Mouse (Mus musculus) intestine, embryonic 15.5 days (tissue): ENCODE results near the gene 1110065P20Rik. TPM values are rescaled to one million over a fixed set of nuclear protein-coding genes. Genes with fewer than 3 reads are reported as not detected.
A peak's percentile ranks its signal among the peaks of the same experiment; 100 is the strongest.

Experiments used
- ATAC-seq: fragments of 200-750 bp; cut with Nextera tagmentation; 2 replicates; pipeline ENCODE4 v1.8.0; 2017; ENCODE audit warnings: moderate TSS enrichment, moderate library complexity
- H3K27ac ChIP-seq: fragments of 300-500 bp; sonication (generic); 2 replicates; pipeline ENCODE4 v1.5.1; 2015; ENCODE audit warnings: mild to moderate bottlenecking, inconsistent platforms
- H3K27me3 ChIP-seq: fragments of 300-500 bp; sonication (generic); replicated peaks from 2 replicates; pipeline ENCODE4 v1.6.1; 2015; ENCODE audit warnings: inconsistent platforms
- H3K36me3 ChIP-seq: fragments of 300-500 bp; sonication (generic); 2 replicates; pipeline ENCODE4 v1.6.1; 2015; ENCODE audit warnings: inconsistent platforms
- H3K4me1 ChIP-seq: fragments of 300-500 bp; sonication (generic); replicated peaks from 2 replicates; pipeline ENCODE4 v1.6.1; 2015; ENCODE audit warnings: inconsistent platforms
- H3K4me2 ChIP-seq: fragments of 300-500 bp; sonication (generic); replicated peaks from 2 replicates; pipeline ENCODE4 v1.6.1; 2015; ENCODE audit warnings: mild to moderate bottlenecking, inconsistent platforms
- H3K4me3 ChIP-seq: fragments of 300-500 bp; sonication (generic); replicated peaks from 2 replicates; pipeline ENCODE4 v1.5.1; 2015; ENCODE audit warnings: inconsistent platforms
- H3K9ac ChIP-seq: fragments of 300-500 bp; sonication (generic); 2 replicates; pipeline ENCODE4 v1.6.1; 2015; ENCODE audit warnings: inconsistent platforms
- H3K9me3 ChIP-seq: fragments of 300-500 bp; sonication (generic); 2 replicates; pipeline ENCODE4 v1.6.1; 2016; ENCODE audit warnings: inconsistent platforms
- WGBS: fragments of 180-500 bp; shearing (Covaris S2); methylation state at CpG from one replicate; pipeline ENCODE4 v1.1.7; 2015; 5-methylcytosine and 5-hydroxymethylcytosine counted together
- polyA plus RNA-seq: library from polyadenylated mRNA; unstranded; fragments of >200 nt; fragmentation: Nextera tagmentation; extraction: Ambion mirVana; gene quantifications from 2 replicates; pipeline ENCODE4 v1.2.1, GENCODE M21; 2015

The 1110065P20Rik gene
- 43.3 and 47.7 TPM in 2 replicates for polyA plus RNA-seq

DNA sequence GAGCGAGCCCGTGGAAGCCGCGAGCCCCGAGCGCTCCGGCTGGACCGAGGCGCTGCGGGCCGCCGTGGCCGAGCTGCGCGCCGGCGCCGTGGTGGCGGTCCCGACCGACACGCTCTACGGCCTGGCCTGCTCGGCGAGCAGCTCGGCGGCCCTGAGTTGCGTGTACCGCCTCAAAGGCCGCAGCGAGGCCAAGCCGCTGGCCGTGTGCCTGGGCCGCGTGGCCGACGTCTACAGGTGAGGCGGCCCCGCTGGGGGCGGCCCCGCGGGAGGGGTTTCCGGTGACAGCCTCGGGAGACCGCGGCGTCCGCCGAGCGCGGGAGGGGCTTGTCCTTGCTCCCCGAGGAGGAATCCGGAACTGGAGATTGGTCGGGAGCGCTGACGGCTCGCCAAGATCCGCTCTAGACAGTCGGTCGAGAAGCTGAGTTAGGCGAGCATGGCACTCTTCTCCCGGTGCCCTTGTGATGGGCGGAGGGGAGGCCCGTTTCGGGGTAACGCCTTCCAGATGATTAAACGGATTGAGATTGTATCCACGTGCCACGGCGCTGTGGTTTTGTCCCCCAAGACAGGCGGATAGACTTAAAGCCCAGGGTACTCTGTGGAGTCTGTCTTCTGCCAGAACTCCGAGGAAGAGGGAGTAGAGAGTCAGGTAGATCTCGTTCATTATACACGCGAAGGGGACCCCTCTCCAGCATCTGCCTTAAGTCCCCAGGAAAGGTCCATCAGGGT is at the start of gene 1110065P20Rik:
Gene 1110065P20Rik (minus strand): TSS at position 264 of the 726 bp plus-strand sequence.
- peak within 1 kb of the TSS; percentile 87 for H3K9ac ChIP-seq
- peak within 1 kb of the TSS; percentile 92 for H3K27ac ChIP-seq
- WGBS: under 1% methylated on average over 75 of the region's 75 CpGs
- peak within 1 kb of the TSS; percentile 85 for H3K4me2 ChIP-seq
- H3K4me1 ChIP-seq: peaks cover 18% of the 10 kb centered on the region
- ATAC-seq: peak; percentile 86
- H3K27me3 ChIP-seq: no peaks in the 10 kb centered on the region
- peaks cover 11% of the 10 kb centered on the region; the same call in 1 of the 2 replicates for H3K36me3 ChIP-seq
- H3K4me3 ChIP-seq: peak within 1 kb of the TSS; percentile 96
- no peaks in the 10 kb centered on the region for H3K9me3 ChIP-seq

DNA sequence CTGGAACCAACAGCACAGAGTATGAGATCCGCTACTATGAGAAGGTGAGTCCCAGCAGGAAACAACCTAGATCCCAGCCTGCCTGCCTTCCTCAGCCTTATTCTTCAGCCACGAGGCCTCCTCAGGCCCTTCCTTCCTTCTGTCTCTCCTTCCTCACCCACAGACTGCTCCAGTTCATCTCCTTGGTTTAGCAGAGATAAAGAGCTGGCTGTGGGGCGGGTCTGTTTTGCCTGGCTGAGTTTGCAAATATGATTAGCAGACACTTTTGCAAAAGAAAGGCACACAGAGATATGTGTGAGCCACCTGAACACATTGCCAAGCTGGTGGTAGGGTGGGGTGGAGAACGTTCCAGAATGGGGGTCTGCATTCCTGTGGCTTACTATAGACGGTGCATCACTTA is 48.9 kb upstream of the 1110065P20Rik start:
- no peak overlapping the region for H3K4me3 ChIP-seq
- WGBS: 61% methylated on average over 5 of the region's 5 CpGs
- H3K9ac ChIP-seq: no peak overlapping the region
- H3K36me3 ChIP-seq: no peaks in the 10 kb centered on the region
- ATAC-seq: no peak
- H3K27ac ChIP-seq: no peak overlapping the region
- H3K4me2 ChIP-seq: no peak overlapping the region
- H3K4me1 ChIP-seq: peaks cover 6% of the 10 kb centered on the region
- no peaks in the 10 kb centered on the region for H3K9me3 ChIP-seq
- peaks cover 31% of the 10 kb centered on the region for H3K27me3 ChIP-seq

DNA sequence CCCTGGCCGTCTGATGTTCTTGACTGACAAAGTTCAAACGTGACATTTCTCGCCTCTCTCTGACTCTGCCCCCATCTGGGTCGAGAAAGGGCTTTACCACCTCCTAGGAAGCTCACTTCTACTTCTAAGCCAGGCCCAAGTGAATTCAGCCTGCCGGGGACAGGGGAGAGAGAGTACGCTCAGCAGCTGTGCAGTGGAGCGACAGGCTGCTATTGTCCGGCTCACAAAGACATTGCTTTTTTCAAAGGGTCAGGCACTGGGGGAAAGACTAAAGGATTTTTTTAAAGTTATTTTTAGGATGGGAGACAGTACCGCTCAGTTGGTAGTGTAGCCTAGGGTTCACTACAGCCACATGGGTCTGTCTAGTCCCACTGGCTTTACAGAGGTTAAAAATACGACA is 47.4 kb upstream of the 1110065P20Rik start:
- no peak for ATAC-seq
- Histone ChIP-seq H3K4me1 (peaks cover 11% of the 10 kb centered on the region), H3K27ac (no peak overlapping the region), H3K9ac (no peak overlapping the region), H3K4me2 (no peak overlapping the region), H3K4me3 (no peak overlapping the region), H3K9me3 (no peaks in the 10 kb centered on the region), H3K36me3 (no peaks in the 10 kb centered on the region), H3K27me3 (peaks cover 45% of the 10 kb centered on the region)
- WGBS: 65% methylated on average over 10 of the region's 10 CpGs

DNA sequence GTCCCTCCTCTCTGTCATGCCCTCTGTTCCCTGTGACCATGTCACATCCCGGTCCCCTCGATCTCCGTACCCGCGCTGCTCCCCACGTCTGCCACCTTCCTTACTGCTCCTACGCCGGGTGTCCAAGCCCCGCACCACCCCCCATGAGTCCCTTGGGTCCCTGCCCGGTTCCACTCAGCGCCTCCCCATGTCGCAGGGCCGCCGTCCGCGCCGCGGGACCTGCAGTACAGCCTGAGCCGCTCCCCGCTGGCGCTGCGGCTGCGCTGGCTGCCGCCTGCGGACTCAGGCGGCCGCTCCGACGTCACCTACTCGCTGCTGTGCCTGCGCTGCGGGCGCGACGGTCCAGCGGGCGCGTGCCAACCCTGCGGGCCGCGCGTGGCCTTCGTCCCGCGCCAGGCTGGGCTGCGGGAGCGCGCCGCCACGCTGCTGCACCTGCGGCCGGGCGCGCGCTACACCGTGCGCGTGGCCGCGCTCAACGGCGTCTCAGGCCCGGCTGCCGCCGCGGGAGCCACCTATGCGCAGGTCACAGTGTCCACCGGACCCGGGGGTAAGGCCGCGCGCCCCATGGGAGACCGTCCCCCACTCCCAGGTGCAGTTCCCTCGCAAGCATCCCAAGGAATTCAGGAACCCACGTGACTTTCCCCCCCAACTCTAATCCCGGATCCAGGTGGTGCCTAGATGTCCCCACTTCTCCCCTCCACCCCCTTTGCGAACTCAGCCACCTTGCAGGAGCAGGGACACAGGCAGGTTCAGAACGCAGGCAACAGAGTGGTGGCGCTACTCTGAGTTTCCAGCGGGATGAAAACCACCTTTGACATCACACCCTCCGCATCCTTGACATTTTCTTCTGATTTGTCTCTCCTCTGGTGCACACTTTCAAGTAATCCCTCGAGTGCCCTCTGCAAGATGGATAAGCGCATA is 43.8 kb upstream of the 1110065P20Rik start:
- H3K36me3 ChIP-seq: no peaks in the 10 kb centered on the region
- peak overlapping the region; percentile 85 for H3K4me2 ChIP-seq
- no peak overlapping the region for H3K27ac ChIP-seq
- peak overlapping the region; percentile 37 for H3K4me3 ChIP-seq
- H3K4me1 ChIP-seq: peaks cover 11% of the 10 kb centered on the region
- no peak; the same call in 1 of the 2 replicates for ATAC-seq
- H3K27me3 ChIP-seq: peaks cover 60% of the 10 kb centered on the region
- WGBS: 2% methylated on average over 82 of the region's 83 CpGs
- H3K9ac ChIP-seq: no peak overlapping the region
- H3K9me3 ChIP-seq: no peaks in the 10 kb centered on the region

DNA sequence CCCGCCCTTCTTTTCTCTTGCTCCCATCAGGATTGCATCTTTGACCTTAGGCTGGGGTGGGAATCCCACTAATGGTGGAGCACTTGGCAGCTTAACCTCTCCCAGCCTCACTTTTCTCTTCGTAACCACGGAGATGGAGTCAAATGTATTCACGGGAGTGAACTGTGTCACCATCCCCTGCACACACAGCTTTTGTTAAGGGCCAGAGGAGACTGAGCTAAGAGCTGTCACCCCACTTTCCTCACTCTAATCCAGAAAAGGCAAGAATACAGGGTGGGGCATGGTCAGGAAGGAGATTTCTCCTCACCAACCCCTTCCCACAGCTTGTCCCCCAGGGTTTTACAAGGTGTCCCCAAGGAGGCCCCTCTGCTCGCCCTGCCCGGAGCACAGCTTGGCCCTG is 42.8 kb upstream of the 1110065P20Rik start:
- no peak overlapping the region for H3K9ac ChIP-seq
- no peak for ATAC-seq
- H3K4me2 ChIP-seq: no peak overlapping the region
- H3K27ac ChIP-seq: no peak overlapping the region
- H3K36me3 ChIP-seq: no peaks in the 10 kb centered on the region
- no peak overlapping the region for H3K4me3 ChIP-seq
- peaks cover 7% of the 10 kb centered on the region; the same call in 1 of the 2 replicates for H3K4me1 ChIP-seq
- WGBS: 27% methylated on average over 6 of the region's 6 CpGs
- no peaks in the 10 kb centered on the region for H3K9me3 ChIP-seq
- H3K27me3 ChIP-seq: peaks cover 60% of the 10 kb centered on the region

DNA sequence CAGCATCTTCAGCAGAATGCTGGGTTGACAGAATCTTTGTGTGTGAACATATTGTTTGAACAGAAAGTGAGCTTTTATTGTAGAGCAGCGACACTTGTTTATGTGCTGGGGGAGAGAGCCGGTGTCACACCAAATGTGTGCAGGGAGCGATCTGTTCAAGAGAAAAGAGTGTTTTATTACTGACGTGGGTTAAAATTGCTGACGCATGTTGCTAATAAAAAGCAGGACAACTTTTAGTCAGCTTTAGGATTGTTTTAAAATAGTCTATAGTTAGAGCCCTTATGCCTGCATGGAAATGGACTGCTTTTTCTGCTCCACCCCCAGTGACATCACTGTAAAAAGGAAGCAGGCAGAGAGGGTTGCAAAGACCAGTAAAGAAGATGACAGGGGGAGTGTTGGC is 39.8 kb upstream of the 1110065P20Rik start:
- Histone ChIP-seq H3K4me1 (peaks cover 7% of the 10 kb centered on the region; the same call in 1 of the 2 replicates), H3K9ac (no peak overlapping the region), H3K36me3 (no peaks in the 10 kb centered on the region), H3K27me3 (peaks cover 58% of the 10 kb centered on the region), H3K4me2 (no peak overlapping the region), H3K9me3 (no peaks in the 10 kb centered on the region), H3K4me3 (no peak overlapping the region), H3K27ac (no peak overlapping the region)
- ATAC-seq: no peak
- WGBS: 71% methylated on average over 5 of the region's 5 CpGs

DNA sequence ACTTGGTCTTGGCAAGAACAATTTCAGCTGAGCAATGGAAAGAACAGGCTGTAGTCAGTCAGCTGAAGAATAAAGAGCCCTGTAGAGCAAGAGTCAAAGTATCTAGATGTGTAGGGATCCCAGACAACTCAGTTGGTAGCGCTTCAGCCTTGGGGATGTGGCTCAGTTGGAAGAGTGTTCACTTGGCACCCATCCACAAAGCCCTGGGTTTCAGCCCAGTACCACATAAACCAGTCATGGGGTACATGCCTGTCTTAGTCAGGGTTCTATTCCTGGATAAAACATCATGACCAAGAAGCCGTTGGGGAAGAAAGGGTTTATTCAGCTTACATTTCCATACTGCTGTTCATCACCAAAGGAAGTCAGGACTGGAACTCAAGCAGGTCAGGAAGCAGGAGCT is 38.9 kb upstream of the 1110065P20Rik start:
- Histone ChIP-seq H3K27ac (no peak overlapping the region), H3K9ac (no peak overlapping the region), H3K4me3 (no peak overlapping the region), H3K4me2 (no peak overlapping the region), H3K36me3 (no peaks in the 10 kb centered on the region), H3K4me1 (peaks cover 5% of the 10 kb centered on the region; the same call in 1 of the 2 replicates), H3K9me3 (no peaks in the 10 kb centered on the region), H3K27me3 (peaks cover 57% of the 10 kb centered on the region)
- ATAC-seq: no peak
- WGBS: 92% methylated on average over 2 of the region's 2 CpGs

DNA sequence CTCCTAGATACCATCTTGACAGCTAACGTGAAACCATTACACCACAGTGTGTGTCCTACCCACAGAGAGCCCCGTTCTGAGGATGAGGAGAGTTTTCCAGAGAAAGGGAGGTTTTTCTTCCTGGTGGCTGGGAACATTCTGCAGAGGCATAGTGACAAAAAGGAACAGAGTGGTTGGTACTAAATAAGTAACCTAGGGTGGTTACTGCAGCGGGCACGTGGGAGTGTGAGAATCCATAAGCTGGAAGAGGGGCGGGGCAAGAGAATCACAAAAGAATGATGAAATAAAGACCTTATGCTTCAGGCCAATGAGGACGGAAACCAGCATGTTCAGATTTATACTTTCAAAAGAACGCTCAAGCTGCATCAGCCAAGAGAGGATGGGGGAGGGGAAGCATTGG is 37.7 kb upstream of the 1110065P20Rik start:
- H3K4me2 ChIP-seq: no peak overlapping the region
- 69% methylated on average over 7 of the region's 7 CpGs for WGBS
- peaks cover 54% of the 10 kb centered on the region for H3K27me3 ChIP-seq
- ATAC-seq: no peak
- H3K27ac ChIP-seq: no peak overlapping the region
- no peak overlapping the region for H3K9ac ChIP-seq
- no peak overlapping the region for H3K4me3 ChIP-seq
- H3K9me3 ChIP-seq: no peaks in the 10 kb centered on the region
- H3K4me1 ChIP-seq: no peaks in the 10 kb centered on the region
- H3K36me3 ChIP-seq: no peaks in the 10 kb centered on the region

DNA sequence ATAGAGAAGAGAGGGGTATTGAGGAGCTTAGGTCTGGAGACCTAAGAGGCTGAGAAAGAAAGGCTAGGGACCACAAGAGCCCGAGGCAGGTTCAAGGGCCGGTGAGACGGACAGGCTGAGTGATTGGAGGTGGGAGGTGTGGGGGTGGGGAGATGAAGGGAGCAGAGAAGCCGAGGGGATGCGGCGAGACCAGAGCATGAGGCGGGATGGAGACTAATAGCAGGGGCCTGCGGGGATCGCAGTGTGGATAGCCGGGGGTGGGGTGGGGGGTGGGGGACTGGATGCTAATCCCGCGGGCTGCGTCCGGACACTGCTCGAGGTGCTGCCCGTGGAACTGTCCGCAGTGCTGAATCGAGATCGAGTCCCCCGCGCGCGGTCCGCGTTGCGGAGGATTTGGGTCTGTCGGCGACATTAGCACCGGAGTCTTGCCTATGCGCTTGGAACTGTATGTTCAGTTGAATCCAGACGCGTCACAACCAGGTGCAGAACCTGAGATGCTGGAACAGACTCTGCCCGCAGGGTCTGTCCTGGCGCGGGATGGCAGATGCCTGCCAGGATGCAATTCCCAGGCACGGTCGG is 31.2 kb upstream of the 1110065P20Rik start:
- no peak overlapping the region for H3K27ac ChIP-seq
- peaks cover 72% of the 10 kb centered on the region for H3K27me3 ChIP-seq
- no peaks in the 10 kb centered on the region for H3K36me3 ChIP-seq
- no peak overlapping the region; the same call in 1 of the 2 replicates for H3K4me3 ChIP-seq
- no peaks in the 10 kb centered on the region for H3K9me3 ChIP-seq
- peaks cover 10% of the 10 kb centered on the region for H3K4me1 ChIP-seq
- H3K4me2 ChIP-seq: peak overlapping the region; percentile 63
- 1% methylated on average over 35 of the region's 37 CpGs for WGBS
- H3K9ac ChIP-seq: no peak overlapping the region
- peak; percentile 20; the same call in 1 of the 2 replicates for ATAC-seq

DNA sequence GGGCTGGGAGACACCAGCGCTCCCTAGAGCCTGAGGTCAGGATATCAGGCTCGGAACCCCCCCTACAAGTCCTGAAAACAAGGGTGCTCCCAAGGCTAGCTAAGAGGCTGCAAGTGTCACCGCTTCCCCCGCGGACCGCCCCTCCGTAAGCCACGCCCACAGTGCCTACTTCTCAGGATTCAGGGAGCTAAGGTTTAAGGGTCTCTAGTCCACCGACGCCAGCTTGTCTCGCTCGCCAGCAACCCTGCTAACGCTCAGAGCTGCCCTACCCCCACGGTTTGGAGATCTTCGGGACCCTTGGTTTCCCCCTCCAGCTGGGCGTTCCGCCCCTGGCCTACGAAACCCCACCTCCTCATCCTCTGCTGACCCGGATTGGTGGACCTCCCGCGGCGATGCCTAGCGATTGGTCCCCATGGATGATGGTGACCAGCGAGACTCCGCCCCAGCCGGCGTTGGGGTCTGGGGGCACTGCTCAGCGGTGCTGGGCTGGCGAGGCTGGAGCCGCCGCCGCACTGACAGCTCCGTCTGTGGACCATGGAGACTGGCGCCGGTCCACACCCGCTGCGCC is 30.4 kb upstream of the 1110065P20Rik start:
- peak overlapping the region; percentile 63 for H3K4me2 ChIP-seq
- no peak overlapping the region for H3K9ac ChIP-seq
- peaks cover 10% of the 10 kb centered on the region for H3K4me1 ChIP-seq
- peak; percentile 71 for ATAC-seq
- H3K9me3 ChIP-seq: no peaks in the 10 kb centered on the region
- WGBS: under 1% methylated on average over 37 of the region's 37 CpGs
- no peak overlapping the region for H3K27ac ChIP-seq
- peak overlapping the region; percentile 30 for H3K4me3 ChIP-seq
- no peaks in the 10 kb centered on the region for H3K36me3 ChIP-seq
- peaks cover 71% of the 10 kb centered on the region for H3K27me3 ChIP-seq

DNA sequence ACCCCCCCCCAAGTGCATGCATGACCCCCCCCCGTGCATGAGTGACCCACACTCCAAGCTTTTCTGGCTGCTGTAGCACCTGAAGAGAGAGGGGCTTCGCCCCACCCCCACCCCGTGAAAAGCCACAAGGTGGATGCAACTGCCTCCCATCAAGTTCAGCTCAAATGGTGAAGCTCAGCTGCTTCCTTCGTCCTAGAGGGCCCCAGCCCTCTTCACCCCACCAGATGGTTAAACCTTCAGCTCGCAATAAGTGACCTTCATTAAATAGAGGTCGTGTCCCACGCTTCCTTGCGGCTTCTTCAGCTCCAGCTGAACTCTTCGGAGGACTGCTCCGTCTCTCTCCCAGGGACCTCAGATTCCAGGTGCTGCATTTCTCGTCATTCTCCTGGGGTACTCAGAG is 29.6 kb upstream of the 1110065P20Rik start, which contains the start of gene Epha10:
Gene Epha10 (plus strand): TSS at position 301 of the 400 bp plus-strand sequence.
- no peak within 1 kb of the TSS for H3K27ac ChIP-seq
- no peaks in the 10 kb centered on the region for H3K36me3 ChIP-seq
- H3K4me3 ChIP-seq: peak within 1 kb of the TSS; percentile 30
- WGBS: 7% methylated on average over 11 of the region's 11 CpGs
- peaks cover 10% of the 10 kb centered on the region for H3K4me1 ChIP-seq
- H3K9ac ChIP-seq: no peak within 1 kb of the TSS
- H3K27me3 ChIP-seq: peaks cover 62% of the 10 kb centered on the region
- peak within 1 kb of the TSS; percentile 63 for H3K4me2 ChIP-seq
- ATAC-seq: no peak
- no peaks in the 10 kb centered on the region for H3K9me3 ChIP-seq

DNA sequence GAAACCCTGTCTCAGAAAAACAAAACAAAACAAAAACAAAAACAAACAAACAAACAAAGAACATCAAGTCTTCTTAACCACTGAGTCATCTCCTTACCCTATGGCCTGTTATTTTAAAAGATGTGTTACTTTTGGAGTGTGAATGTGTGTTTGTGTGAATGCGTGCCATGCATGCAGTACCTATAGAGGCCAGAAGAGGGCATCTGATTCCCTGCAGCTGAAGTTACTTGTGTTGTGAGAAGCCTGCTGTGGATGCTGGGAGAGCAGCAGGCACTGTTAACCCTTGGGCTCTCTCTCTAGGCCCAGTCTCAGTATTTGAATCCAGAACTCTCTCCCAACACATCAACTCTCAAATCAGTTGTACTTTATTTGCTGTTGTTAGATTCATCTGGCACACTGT is 21.7 kb upstream of the 1110065P20Rik start:
- 95% methylated on average over 1 of the region's 1 CpGs for WGBS
- no peak for ATAC-seq
- H3K4me2 ChIP-seq: no peak overlapping the region
- H3K27ac ChIP-seq: no peak overlapping the region
- no peaks in the 10 kb centered on the region for H3K36me3 ChIP-seq
- no peak overlapping the region for H3K4me3 ChIP-seq
- H3K9ac ChIP-seq: no peak overlapping the region
- H3K27me3 ChIP-seq: no peaks in the 10 kb centered on the region
- no peaks in the 10 kb centered on the region for H3K9me3 ChIP-seq
- H3K4me1 ChIP-seq: no peaks in the 10 kb centered on the region
